22 mouse cellular contexts compared by ENCODE assay signal in genomic region chr17:12113626-12114025, GRCm38 (mm10). TPM values are rescaled to one million over a fixed set of nuclear protein-coding genes. Genes with fewer than 3 reads are reported as not detected.
DNase-seq lines count a peak whose midpoint lies in the region; ATAC-seq lines count a peak whose summit lies in the region.
"Had no signal": no experiment of that assay in that cellular context is flagged by ENCODE, and none has a peak within 500 bp of the region (broad histone marks: within the 10 kb centered on the region; RNA-seq: fewer than 3 reads in every experiment).

No protein-coding gene starts in this region.

- ATAC-seq in frontal cortex, adult (ENCODE audit: low TSS enrichment) = peak; percentile 97
- ATAC-seq: activated CD4-positive, CD25-positive, alpha-beta regulatory T cell, adult 4 months; CD4-positive, CD25-positive, alpha-beta regulatory T cell, adult 4 months; forebrain, embryonic 13.5 days; forebrain, embryonic 15.5 days; Patski had no signal

- intact Hi-C loops in left cerebral cortex, postnatal 14 days (cut with DNase I) = no loop called here

- no peak for DNase-seq in frontal cortex, postnatal 25 days (ENCODE audit: low spot score in 2 of 2)
- DNase-seq in frontal cortex, postnatal 36 days (ENCODE audit: low spot score in 2 of 2) = peak; percentile 21 to 66
- DNase-seq in frontal cortex, postnatal 10 days (ENCODE audit: low spot score in 2 of 2) = no peak
- peak; percentile 16 to 35 for DNase-seq in left cerebral cortex, postnatal 14 days (ENCODE audit: low spot score in 2 of 2)
- no peak for DNase-seq in left cerebral cortex, adult 9 months (ENCODE audit: low spot score in 2 of 2)
- DNase-seq in right cerebral cortex, adult 2 months (ENCODE audit: low spot score in 2 of 2) = peak; percentile 41 to 50
- no peak for DNase-seq in right cerebral cortex, postnatal 4 days
- DNase-seq: adrenal gland, adult 8-10 months; adrenal gland, postnatal 14 days; adrenal gland, postnatal 36 days; B cell, adult 2 months; cerebellum, adult 11-12 months; cerebellum, adult 2 months; cerebellum, adult 9-10 months; cerebellum, postnatal 10 days; cerebellum, postnatal 25 days had no signal

RNA-seq across cellular contexts. Expression of gene Agpat4, which starts 4.9 kb away (rescaled TPM):
- total RNA-seq in left cerebral cortex, postnatal 14 days (2021) = 10 to 100 TPM; 68.3 to 73.6 TPM

Comparison
In these comparisons a context has a peak if more than half of its experiments do, and no peak if none do; other contexts are left out.
1. DNase-seq: peak in frontal cortex, postnatal 36 days (2 of 2), left cerebral cortex, postnatal 14 days (2 of 2) and right cerebral cortex, adult 2 months (2 of 2); none in frontal cortex, postnatal 25 days (0 of 2), frontal cortex, postnatal 10 days (0 of 2), left cerebral cortex, adult 9 months (0 of 2) and right cerebral cortex, postnatal 4 days (single experiment).